Mouse (Mus musculus) ES-Bruce4 (cell line): ENCODE results near the gene Rpsa. TPM values are rescaled to one million over a fixed set of nuclear protein-coding genes. Genes with fewer than 3 reads are reported as not detected.

Experiments
- H3K27ac ChIP-seq: 2 replicates; pipeline ENCODE4 v1.5.1; 2012; ENCODE audit warnings: low read length, inconsistent platforms; ENCODE audit not compliant: insufficient read depth
- H3K27me3 ChIP-seq: 2 replicates; pipeline ENCODE4 v1.6.1; 2012; ENCODE audit warnings: mild to moderate bottlenecking, low read length, inconsistent platforms; ENCODE audit not compliant: control insufficient read depth, poor library complexity, insufficient read depth, severe bottlenecking
- H3K36me3 ChIP-seq: 2 replicates; pipeline ENCODE4 v1.6.1; 2012; ENCODE audit warnings: inconsistent platforms, mild to moderate bottlenecking, low read length, moderate library complexity; ENCODE audit not compliant: control insufficient read depth, poor library complexity, insufficient read depth, severe bottlenecking
- H3K4me1 ChIP-seq: one replicate; pipeline ENCODE4 v1.8.1; 2011; ENCODE audit warnings: low read length; ENCODE audit not compliant: control insufficient read depth, insufficient read depth
- H3K4me3 ChIP-seq: 2 replicates; pipeline ENCODE4 v1.5.1; 2011; ENCODE audit warnings: low read depth, mild to moderate bottlenecking, low read length
- H3K9ac ChIP-seq: 2 replicates; pipeline ENCODE4 v1.6.1; 2012; ENCODE audit warnings: low read depth, mild to moderate bottlenecking, inconsistent platforms; ENCODE audit not compliant: poor library complexity, severe bottlenecking
- H3K9me3 ChIP-seq: replicated peaks from 2 replicates; pipeline ENCODE4 v1.6.1; 2012; ENCODE audit warnings: mild to moderate bottlenecking, low read length, inconsistent platforms; ENCODE audit not compliant: control insufficient read depth, poor library complexity, insufficient read depth, severe bottlenecking
- CTCF ChIP-seq: IDR thresholded peaks from one replicate; pipeline ENCODE4 v1.8.1; 2011; ENCODE audit warnings: low read depth, low read length
- EP300 ChIP-seq: IDR thresholded peaks from 2 replicates; pipeline ENCODE4 v1.6.1; 2011; ENCODE audit warnings: low read depth, low read length; ENCODE audit not compliant: insufficient read depth
- POLR2A ChIP-seq: IDR thresholded peaks from one replicate; pipeline ENCODE4 v1.8.1; 2011; ENCODE audit warnings: low read length; ENCODE audit not compliant: insufficient read depth
- polyA plus RNA-seq: library from polyadenylated mRNA; stranded (reverse); fragments of >200 nt; gene quantifications from 2 replicates; pipeline ENCODE4 v1.2.4, GENCODE M21; 2011; ENCODE audit warnings: low read depth; ENCODE audit not compliant: missing spikeins, insufficient read depth, insufficient read length

Rpsa gene
- polyA plus RNA-seq, 1 experiment = 2,205 TPM

GRCm38 (mm10) chr9:120129276-120129675, 1.8 kb downstream of the Rpsa start:
- TF ChIP-seq POLR2A = no peak
- TF ChIP-seq CTCF = no peak
- TF ChIP-seq EP300 = no peak
- no peaks in the 10 kb centered on the region for H3K27me3 ChIP-seq
- peak overlapping the region; percentile 59 for H3K27ac ChIP-seq
- H3K9ac ChIP-seq = peak overlapping the region; percentile 98
- H3K4me1 ChIP-seq = no peaks in the 10 kb centered on the region
- no peaks in the 10 kb centered on the region for H3K9me3 ChIP-seq
- H3K4me3 ChIP-seq = peak overlapping the region; percentile 99
- peaks cover 51% of the 10 kb centered on the region for H3K36me3 ChIP-seq

GRCm38 (mm10) chr9:120131784-120132288, 4.3 kb downstream of the Rpsa start:
- Histone ChIP-seq H3K4me1 (no peaks in the 10 kb centered on the region), H3K27ac (peak overlapping the region; percentile 23; the same call in 1 of the 2 replicates), H3K27me3 (no peaks in the 10 kb centered on the region), H3K36me3 (peaks cover 51% of the 10 kb centered on the region), H3K9ac (no peak overlapping the region), H3K4me3 (no peak overlapping the region), H3K9me3 (no peaks in the 10 kb centered on the region)
- no peak for TF ChIP-seq CTCF
- no peak for TF ChIP-seq EP300
- TF ChIP-seq POLR2A = no peak

GRCm38 (mm10) chr9:120132980-120133754, 5.7 kb downstream of the Rpsa start:
- H3K27ac ChIP-seq = peak overlapping the region; percentile 35
- H3K9ac ChIP-seq = no peak overlapping the region
- no peaks in the 10 kb centered on the region for H3K4me1 ChIP-seq
- peaks cover 48% of the 10 kb centered on the region for H3K36me3 ChIP-seq
- no peaks in the 10 kb centered on the region for H3K9me3 ChIP-seq
- no peak for TF ChIP-seq POLR2A
- TF ChIP-seq EP300 = no peak
- TF ChIP-seq CTCF = no peak
- H3K27me3 ChIP-seq = no peaks in the 10 kb centered on the region
- H3K4me3 ChIP-seq = no peak overlapping the region

- Histone ChIP-seq H3K4me3 (no peak overlapping the region), H3K27me3 (no peaks in the 10 kb centered on the region), H3K9ac (no peak overlapping the region), H3K36me3 (peaks cover 41% of the 10 kb centered on the region), H3K27ac (peak overlapping the region; percentile 35; the same call in 1 of the 2 replicates), H3K4me1 (no peaks in the 10 kb centered on the region), H3K9me3 (no peaks in the 10 kb centered on the region)
- TF ChIP-seq EP300 = no peak
- no peak for TF ChIP-seq CTCF
- no peak for TF ChIP-seq POLR2A
Observed at GRCm38 (mm10) chr9:120133755-120134475, 6.4 kb downstream of the Rpsa start.

GRCm38 (mm10) chr9:120134529-120135160, 7.2 kb downstream of the Rpsa start:
- H3K36me3 ChIP-seq = peaks cover 33% of the 10 kb centered on the region
- H3K4me1 ChIP-seq = no peaks in the 10 kb centered on the region
- H3K4me3 ChIP-seq = no peak overlapping the region
- TF ChIP-seq POLR2A = no peak
- no peak for TF ChIP-seq CTCF
- TF ChIP-seq EP300 = no peak
- H3K27ac ChIP-seq = no peak overlapping the region
- no peaks in the 10 kb centered on the region for H3K27me3 ChIP-seq
- no peaks in the 10 kb centered on the region for H3K9me3 ChIP-seq
- no peak overlapping the region for H3K9ac ChIP-seq
